Mouse (Mus musculus) adrenal gland, postnatal 10 days (tissue): ENCODE measurements around the gene Rffl. TPM values are rescaled to one million over a fixed set of nuclear protein-coding genes. Genes with fewer than 3 reads are reported as not detected.

Experiments used
- DNase-seq: peaks from one replicate; pipeline ENCODE4 v3.0.0; 2021; ENCODE audit warnings: mixed read lengths
- total RNA-seq, 2 experiments: library from RNA; stranded (reverse); gene quantifications; 2 replicates each; pipeline ENCODE4 v1.2.3; 2021

The Rffl gene
- total RNA-seq, 2 experiments from 2014 or later, result 9.2 to 11.2 TPM

DNA sequence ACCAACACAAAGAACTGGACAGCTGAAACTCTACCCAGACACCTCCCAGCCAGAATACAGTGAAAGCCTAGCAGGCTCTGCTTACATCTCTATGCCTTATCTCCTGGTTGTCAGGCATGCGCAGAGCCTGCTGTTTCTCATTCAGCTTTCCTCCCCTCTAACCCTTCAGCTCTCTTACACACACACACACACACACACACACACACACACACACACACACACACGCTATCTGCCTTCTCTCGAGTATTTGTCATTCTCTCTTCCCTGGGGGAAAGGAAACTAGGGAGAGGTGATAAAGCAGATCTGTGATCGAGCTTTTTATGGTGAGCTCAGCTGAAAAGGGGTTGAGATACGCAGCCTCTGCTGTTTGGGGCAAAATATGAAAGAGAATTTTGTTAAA is 3.9 kb upstream of the Rffl start:
- DNase-seq, result no peak

DNA sequence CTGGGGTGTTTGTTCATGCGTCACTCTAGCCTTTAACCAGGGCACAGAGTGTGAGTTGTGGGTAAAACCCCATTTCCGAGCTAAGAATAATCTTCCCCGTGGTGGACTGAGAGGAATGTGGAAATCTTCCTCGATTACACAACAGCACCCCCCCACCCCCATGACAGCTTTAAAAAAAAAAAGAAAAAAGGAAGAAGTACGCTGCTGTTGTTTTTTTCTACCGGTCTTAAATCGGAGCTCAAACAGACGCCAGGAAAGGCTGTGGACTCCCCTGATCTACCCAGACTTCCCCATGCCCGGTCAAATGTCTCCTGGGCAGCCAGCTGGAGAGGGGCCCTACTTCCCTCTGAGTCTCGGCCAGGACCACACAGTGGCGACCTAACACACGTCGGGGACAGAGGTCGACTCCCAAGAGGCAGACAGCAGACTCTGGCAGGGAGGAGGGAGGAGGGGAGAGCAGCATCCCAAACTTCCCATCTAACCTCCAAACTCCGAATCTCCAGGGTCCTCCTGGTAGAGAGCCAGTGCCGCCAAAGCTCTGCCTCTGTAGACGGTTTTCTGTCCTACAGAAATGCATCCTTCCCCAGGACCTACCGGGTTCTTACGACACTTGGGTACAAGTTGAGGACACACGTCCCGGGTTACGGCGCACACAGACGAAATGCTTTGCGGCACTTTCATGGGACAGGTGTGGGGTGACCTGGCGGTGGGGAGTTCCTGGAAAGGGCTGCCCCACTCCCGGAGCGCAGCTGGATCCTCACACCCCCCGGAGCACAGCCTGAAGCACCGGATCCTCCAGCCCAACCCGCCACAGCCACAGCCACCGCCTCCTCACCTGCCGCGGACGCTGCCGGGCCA is 608 bp downstream of the Rffl start:
- DNase-seq, result peak; percentile 60

DNA sequence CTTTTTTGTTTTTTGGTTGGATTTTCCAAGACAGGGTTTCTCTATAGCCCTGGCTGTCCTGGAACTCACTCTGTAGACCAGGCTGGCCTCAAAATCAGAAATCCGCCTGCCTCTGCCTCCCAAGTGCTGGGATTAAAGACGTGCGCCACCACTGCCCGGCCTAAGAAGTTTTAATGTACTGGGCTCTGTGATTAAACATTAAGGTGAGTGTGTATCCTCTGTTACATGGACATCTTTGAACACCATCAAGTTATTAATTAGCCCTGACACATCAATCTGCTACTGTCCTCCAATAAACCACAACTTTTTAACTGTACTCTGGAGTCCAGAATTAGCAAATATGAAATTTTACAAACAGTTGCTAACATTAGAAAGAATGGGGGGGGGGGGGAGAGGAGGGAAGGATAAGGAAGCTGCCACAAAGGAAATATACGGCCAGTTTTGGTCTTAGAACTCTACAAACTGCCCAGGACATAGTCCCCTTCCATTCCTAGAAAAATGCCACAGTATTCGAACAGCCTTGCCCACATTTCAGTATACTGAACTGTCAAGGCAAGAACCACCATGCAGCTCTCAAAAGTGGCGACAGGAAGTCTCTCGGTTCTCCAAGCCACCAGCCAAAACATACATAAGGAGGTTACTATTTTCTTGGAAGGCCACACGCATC is 1.4 kb downstream of the Rffl start:
- DNase-seq, result no peak

DNA sequence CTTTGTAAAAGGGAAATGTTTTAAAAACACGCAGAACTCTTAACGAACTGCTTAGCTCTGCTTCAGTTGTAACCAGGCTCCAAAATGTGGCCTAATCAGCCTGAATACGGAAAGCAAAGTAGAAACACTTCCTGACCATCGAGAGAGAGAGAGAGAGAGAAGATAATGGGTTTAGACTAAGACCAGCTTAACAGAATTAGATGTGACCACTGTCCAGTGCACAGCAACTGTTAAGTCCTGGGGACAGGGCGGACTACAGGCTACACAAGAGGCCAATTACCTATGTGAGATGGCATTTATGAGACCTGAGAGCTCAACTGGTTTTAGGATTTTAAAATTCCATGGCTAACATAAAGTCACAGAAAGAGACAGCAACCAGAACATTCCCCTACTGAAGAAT is 3.1 kb downstream of the Rffl start:
- no peak for DNase-seq

DNA sequence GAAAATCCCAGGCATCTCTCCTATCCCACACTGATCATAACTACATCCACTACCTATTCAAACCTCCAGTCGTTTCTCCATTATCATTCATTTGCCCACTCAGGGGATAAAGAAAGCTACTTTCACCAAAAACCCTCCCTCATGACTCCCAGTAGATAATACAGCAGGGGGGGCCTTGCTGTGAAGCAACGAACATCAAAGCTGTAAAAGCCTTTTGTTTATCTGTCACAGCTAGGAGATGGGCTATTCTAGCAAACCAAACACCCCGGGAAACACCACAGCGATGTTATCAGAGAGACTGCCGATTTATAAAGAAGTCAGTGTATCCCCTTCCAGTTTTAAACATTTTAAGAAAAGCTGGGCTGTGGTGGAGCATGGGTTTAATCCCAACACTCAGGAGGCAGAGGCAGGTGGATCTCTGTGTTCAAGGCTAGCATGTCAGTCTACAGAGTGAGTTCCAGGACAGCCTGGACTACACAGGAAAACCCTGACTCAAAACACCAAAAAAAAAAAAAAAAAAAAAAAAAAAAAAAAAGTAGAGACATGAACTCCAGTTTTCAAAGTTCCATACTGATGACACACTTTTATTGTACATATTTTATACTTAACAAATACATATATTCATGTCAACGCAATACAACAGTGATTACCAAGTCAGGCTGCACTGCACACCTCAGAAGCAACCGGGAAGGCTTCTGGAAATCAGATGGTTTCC is 4.0 kb downstream of the Rffl start:
- no peak for DNase-seq

DNA sequence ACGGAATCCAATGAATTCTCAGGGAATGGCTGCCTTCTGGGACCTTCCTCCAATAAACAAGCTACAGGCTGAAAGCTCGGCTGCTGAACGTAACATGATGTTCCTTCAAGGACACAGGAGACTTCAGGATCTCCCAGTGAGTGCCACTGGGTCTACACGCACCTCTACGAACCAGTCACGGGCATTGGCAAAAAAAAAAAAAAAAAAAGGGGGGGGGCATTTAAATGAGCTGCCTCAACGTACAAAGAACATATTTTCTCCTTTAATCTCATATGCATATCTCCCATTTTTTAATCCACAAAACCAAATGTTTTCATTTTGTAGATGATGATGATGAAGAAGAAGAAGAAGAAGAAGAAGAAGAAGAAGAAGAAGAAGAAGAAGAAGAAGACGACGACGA is 5.1 kb downstream of the Rffl start:
- no peak for DNase-seq

DNA sequence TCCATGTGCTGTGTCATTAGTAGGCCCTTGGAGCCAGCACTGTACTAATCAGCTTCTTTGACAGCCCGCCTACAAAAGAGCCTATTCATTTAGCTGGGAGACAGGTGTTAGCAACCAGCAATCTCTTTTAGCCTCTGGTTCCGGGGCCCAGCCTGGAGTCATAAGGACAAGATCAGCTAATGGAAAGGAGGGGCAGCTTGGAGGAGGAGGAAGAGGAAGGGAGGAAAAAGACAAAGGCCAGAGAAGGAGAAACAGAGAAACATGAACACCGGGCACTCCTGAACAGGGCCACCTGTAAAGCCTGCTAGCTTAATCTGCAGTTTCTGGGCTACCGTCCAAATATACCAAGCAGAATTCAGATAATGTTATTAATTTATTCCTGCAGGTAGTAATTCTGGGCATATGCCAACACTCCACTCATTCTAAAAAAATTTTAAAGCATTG is 7.5 kb downstream of the Rffl start:
- no peak for DNase-seq

DNA sequence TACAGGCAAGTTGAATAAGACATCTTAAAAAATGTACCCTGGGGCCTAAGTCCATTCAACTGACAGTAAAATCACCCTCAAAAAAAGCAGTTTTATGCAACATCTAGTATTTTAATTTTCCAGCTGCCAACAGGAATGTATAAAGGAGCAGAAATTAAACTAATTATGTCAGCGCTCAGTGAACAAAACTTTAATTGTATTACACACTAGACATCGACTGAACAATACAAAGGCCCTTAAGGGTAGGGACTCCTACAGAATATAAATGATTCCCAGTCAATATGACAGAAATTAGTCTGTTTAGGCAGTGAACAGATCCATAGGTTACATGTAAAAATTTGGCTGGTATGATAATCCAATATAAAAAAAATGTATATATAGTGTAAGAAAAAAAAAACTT is 8.0 kb downstream of the Rffl start:
- no peak for DNase-seq

DNA sequence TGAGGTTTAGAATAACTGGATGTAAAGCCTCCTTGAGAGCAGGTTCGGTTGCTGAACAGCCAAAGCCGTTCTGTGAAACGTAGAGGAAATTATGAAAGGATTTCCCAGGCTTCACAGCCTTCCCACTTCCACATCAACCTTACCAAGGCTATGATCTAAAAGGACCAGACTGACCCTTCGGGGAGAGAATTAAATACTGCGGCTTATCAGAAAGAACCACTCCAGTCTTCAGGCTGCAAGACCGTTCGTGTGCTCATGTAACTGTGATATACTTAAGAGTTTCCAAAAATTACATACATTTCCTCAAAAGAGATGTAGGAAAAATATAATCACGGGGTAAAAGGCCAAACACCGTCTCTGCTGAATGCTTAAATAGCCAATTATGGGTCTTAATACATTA is 8.4 kb downstream of the Rffl start:
- no peak for DNase-seq

DNA sequence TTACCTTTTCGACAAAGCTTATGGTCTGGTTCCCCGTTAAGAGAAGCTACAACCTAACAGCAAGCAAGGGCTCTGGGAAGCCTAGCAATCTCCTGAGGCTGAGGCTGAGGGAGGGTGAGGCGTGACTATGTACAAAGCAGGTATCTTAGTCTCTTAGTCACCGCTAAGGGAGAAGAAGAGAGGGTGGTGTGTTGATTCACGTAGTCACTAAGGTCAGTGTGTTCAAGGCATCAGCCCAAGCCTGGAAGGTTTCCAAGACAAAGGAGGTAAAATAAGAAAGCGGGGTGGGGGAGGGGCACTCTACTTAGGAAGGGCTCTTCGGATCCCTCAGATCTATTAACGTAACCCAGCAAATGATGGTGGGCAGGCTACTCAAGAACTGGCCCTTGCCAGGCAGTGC is 9.5 kb downstream of the Rffl start:
- DNase-seq, result peak; percentile 27

DNA sequence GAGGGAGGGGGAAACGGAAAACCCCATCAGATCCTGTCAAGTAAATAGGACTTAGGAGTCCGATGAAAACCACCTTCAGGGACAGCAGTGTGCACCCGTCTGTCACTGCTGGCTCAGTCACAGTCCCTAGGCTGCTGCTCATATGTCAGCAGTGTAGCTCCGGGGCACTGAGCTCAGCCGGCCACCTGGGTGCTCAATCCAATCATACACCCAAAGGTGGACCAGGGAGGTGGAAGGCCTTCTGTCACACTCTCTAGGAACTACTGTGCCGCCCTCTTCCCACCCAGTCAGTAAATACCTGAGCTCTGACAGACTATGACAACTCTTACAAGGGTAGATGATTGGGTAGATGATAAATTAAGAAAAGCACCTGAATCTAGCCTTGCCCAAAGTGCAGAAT is 10.3 kb downstream of the Rffl start:
- no peak for DNase-seq

DNA sequence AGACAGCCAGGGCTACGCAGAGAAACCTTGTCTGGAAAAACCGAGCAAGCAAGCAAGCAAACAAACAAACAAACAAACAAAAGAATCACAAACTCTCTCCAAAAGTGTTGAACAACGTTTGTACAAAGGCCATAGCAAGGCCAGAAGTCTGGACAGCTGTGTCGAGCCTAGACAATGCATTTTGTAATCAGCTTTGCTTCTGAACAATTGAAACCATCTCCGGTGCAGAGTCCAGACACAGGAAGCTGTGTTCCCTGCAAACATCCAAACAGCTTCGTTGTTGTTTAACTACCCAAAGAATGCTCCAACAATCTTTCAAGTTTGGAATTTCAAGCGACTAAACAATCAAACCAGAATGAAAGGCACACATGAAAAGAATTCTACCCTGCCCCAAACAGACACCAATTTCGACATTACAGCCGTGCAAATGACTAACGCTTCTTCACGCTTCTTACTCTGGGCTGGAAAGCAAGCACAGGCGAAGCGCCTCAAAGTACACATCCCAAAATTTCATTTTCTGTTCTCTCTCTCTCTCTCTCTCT is 13.6 kb downstream of the Rffl start:
- no peak for DNase-seq

DNA sequence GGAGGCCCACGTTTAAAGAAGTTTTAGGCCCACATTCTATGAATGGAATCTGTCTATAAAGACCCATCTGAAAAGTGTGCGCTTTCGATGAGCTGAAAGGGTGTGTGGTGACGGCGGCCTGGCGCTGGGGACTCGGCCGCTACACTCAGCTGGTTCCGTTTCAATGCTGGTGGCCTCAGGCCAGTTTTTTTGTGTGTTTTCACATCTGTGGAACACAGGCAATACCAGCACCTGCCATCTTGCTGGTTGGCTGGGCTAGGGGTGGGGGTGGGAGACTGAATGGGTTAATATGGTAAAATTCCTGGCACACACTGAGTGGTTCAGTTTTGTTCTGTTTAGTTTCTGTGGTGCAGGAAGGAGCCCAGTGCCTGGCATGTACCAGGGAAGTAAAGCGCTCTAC is 15.0 kb downstream of the Rffl start:
- no peak for DNase-seq

DNA sequence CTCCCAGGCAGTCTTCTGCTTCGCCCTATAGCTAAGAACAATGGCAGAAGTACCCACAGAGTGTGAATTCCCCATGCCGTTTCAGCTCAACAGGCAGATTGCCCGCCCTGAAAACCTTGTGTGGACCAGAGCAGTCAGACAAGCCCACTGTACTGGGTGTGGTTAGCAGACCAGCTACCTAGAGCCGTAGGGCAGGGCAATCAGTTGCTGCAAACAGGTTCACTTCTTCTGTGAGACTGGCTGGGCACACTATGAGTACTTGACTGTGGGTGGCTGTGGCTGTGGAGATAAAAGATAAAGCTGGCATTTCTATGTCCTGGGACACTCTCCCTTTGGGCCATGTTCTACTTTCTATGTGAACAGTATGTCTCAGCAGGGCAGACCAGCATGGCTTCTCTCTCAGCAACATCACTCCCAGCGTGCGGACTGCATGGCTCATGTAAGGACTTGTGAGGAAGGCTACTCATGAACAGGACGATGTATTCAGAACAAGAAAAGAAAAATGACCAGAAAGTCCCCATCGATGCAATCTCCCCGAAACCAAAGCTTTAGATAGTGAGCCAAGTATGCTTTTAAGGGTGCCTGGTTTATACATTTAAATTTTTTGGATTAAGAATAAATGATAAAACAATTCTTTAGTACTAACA is 15.6 kb downstream of the Rffl start:
- DNase-seq, result no peak

DNA sequence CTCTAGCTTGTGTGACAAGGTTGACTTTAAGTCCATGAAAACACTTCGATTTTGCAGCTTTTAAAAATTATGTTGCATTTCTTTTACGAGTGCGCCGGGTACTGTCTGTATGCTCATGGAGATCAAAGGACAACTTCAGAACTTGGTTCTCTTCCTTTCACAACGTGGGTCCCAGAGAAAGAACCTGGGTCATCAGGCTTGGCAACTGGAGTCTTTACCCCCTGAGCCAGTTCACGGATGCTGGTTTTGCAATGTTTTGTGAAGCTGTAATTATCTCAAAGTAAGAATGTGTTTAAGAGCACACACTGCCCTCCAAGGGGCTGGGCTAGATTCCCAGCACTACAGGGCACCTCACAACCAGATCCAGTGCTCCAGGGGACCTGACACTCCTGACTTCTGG is 16.9 kb downstream of the Rffl start:
- no peak for DNase-seq

DNA sequence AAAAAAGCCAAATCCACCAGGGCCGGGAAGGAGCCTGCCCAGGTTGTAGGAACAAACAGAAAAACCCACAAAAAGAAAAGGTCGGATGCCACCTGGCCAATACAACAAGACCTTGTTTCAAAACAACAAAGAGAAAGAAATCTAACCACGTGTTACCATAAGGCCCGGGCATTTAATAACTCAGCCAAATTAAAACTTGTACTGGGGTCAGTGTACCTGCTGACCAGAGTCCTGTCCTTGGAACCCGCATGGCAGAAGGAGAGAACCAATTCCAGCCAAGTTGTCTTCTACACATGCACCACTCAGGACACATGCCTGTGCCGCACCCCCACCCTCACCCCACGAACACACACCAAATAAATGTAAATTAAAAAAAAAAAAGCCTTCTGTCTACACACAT is 18.1 kb downstream of the Rffl start:
- DNase-seq, result no peak

DNA sequence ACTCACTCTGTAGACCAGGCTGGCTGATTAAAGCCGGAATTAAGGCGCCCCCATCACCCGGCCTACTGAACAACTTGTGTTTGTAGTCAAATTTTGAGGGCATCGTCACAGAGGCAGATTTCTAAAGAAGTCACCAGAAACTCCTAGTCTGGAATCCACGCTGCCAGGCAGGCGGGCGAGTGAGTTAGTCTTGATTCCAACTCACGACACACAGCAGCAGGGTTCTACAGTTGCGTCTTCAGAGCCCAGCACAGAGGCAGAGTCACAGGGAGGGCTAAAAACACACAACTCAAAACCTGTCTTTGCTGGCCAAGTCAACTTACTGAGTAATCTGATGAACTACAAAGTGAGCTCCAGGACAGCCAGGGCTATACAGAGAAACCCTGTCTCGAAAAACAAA is 18.5 kb downstream of the Rffl start:
- DNase-seq, result no peak

DNA sequence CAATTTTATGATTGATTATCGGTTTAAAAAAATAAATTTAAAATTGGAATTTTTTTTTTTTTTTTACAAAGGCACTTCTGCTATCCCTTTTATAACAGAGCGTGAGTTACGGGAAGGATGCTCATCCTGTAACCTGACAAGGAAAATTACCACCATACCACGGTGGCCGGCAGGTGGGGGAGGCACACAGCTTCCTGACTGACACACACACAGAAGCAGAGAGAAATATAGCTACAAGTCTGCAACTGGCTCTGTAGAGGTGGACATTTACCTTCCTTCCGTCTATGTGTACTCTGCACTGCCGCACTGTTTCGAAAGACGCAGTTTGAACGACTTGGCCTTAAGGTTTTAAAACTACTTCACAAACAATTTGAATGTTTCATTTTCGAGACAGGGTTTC is 18.9 kb downstream of the Rffl start:
- no peak for DNase-seq

DNA sequence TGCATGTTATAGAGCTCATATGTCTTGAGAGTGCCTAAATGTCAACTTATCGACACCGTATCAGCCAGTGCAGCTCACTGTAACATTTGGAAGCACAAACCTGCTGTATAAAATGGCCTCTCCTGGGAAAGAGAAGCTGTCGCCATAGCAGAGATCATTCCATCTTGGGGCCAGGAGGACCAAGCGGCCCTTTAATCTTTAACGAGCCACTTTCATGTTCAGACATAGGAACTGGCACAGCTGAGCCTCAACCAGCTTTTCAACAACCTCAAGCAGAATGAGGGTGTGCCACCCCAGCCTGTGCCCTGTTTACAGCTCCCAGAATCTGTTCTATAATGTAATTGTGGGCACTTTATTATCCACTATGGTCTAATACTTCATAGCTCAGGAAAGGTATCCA is 20.8 kb downstream of the Rffl start:
- no peak for DNase-seq

DNA sequence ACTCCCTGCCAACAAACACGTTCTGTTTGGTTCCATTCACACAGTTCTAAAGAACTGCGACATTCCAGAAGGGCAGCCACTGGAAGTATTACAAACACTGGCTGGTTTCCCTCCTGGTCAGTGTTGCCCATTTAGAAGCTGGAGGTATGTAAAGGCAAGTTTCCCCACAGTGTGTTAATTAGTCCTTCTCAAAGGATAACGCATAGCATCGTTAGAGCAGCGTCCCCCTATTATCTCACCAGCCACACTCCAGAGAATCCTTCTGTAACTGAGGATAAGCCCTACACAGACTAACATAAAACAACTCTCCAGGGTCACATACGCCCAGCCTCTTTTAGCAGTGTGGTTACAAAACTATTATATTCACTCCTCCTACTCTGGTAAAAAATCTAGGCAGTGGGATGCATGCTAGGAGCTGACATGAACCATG is 23.4 kb downstream of the Rffl start:
- DNase-seq, result no peak

DNA sequence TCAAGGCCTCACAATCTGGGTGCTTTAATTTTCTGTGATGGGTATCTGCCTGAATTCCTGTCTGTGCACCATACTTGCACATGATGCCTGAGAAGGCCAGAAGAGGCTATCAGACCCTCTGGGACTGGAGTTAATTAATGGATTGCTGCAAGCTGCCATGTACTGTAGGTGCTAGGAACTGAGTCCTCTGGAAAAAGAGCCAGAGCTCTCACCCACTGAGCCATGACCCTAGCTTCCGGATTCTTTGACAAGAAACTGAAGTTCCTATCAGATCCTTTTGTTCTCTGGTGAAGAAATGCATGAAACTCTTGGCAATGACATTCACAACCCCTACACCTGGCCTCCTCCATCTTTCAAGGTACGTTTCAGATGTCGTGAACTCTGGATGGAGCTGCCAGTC is 24.1 kb downstream of the Rffl start:
- DNase-seq, result no peak

DNA sequence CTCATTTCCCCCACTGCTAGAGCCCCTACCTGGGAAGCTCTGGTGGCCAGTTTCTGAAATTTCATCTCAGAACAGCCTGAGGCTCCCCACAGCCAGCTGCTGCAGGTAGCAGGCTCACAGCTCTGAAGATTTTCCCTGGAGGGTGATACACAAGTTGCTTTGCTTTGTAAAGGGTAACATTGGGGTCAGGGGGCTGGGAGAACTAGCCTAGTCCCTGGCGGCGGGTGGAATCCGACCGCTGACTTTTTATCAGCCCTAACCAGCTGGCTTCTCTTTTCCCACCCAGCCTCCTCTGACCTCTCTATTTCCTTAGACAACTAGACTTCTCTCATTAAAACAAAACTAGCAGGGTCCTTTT is 25.0 kb downstream of the Rffl start:
- DNase-seq, result no peak
